Mouse (Mus musculus): ENCODE data around the gene 9230102O04Rik. TPM values are rescaled to one million over a fixed set of nuclear protein-coding genes. Genes with fewer than 3 reads are reported as not detected.

9230102O04Rik gene
- total and polyA plus RNA-seq, 3 experiments: 4.9 to 13.6 (median 5.0) TPM

DNA sequence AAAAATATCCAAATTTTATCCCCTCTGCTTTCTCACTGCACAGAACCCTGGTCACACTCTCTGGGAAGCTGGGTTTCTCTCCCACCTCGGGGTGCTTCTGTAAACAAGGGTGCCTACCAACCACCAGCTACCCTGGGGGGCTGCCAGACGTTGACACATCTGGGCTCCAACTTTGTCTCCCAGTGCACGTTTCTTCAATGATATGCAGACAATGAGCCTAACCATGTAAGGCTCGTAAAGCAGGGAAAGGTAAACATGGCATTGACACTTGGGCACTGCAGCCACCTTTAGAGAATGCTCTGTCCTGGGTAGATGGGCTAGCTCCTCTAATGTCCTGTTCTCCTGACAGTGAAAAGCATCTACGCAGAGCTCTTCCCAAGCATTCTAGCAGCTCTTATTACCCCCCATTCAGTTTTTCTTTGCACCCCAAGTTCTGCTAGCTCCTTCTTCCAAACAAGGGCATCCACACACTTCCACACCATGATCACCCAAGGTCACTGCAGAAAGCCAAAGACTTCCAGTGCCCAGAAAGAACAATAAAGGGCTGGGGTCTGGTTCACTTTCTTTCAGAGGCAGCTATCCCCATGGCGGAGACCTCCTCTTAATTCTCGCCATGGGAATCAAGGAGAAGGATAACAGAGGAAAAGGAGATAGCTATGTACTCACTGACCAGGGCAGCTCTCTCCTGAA is 2.3 kb downstream of the 9230102O04Rik start:
- Histone ChIP-seq H3K4me3 (ENCODE audit: low read depth, low read length) (peak overlapping the region; percentile 67), H3K9me3 (replicated peaks) (peaks cover 9% of the 10 kb centered on the region), H3K36me3 (replicated peaks) (peaks cover 37% of the 10 kb centered on the region), H3K4me1 (ENCODE audit: insufficient read depth, low read depth, low read length) (peaks cover 74% of the 10 kb centered on the region), H3K27me3 (ENCODE audit: insufficient read depth, low read length) (peaks cover 31% of the 10 kb centered on the region)
- no peak for DNase-seq (ENCODE audit: low spot score)
- no peak for ATAC-seq (ENCODE audit: extremely low read depth, insufficient number of reproducible peaks, low FRiP score, poor library complexity, severe bottlenecking)
- TF ChIP-seq TAL1 (conservative IDR thresholded peaks at IDR 0.05; ENCODE audit: low read depth, low read length): no peak
- TF ChIP-seq GATA2 (IDR thresholded peaks at IDR 0.05; ENCODE audit: borderline replicate concordance, low read depth, low read length): no peak
- no peak for TF ChIP-seq POLR2AphosphoS5 (IDR thresholded peaks at IDR 0.05; ENCODE audit: insufficient replicate concordance, low read depth, low read length)
- TF ChIP-seq GATA1 (IDR thresholded peaks at IDR 0.05; ENCODE audit: borderline replicate concordance, low read length): no peak

DNA sequence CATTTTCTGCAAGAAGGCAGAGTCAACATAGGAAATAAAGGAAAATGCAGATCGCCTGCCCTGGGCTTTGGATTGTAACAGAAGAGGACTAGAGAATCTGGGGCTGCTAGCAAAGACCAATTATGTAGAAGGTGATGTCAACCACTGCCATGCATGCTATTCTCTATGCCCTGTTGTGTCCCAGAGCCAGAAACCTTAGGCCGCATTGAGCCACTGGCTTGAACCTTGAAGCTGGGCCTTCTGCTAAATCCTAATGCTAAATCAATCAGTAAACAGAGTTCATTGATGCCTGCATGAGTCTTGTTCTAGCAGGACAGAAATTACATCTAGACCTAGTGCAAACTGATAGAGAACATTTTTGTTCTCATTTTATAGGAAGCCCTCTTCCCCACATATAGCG is 3.3 kb downstream of the 9230102O04Rik start:
- Histone ChIP-seq H3K36me3 (replicated peaks) (peaks cover 47% of the 10 kb centered on the region), H3K4me3 (ENCODE audit: low read depth, low read length) (no peak overlapping the region), H3K9me3 (replicated peaks) (peaks cover 9% of the 10 kb centered on the region), H3K27me3 (ENCODE audit: insufficient read depth, low read length) (peaks cover 41% of the 10 kb centered on the region), H3K4me1 (ENCODE audit: insufficient read depth, low read depth, low read length) (peaks cover 74% of the 10 kb centered on the region)
- DNase-seq (ENCODE audit: low spot score) (no peak), ATAC-seq (ENCODE audit: extremely low read depth, insufficient number of reproducible peaks, low FRiP score, poor library complexity, severe bottlenecking) (no peak)
- TF ChIP-seq TAL1 (conservative IDR thresholded peaks at IDR 0.05; ENCODE audit: low read depth, low read length) (no peak), GATA2 (IDR thresholded peaks at IDR 0.05; ENCODE audit: borderline replicate concordance, low read depth, low read length) (no peak), CTCF (IDR thresholded peaks at IDR 0.05; ENCODE audit: low read depth, low read length) (no peak), POLR2AphosphoS5 (IDR thresholded peaks at IDR 0.05; ENCODE audit: insufficient replicate concordance, low read depth, low read length) (no peak), GATA1 (IDR thresholded peaks at IDR 0.05; ENCODE audit: borderline replicate concordance, low read length) (no peak)

DNA sequence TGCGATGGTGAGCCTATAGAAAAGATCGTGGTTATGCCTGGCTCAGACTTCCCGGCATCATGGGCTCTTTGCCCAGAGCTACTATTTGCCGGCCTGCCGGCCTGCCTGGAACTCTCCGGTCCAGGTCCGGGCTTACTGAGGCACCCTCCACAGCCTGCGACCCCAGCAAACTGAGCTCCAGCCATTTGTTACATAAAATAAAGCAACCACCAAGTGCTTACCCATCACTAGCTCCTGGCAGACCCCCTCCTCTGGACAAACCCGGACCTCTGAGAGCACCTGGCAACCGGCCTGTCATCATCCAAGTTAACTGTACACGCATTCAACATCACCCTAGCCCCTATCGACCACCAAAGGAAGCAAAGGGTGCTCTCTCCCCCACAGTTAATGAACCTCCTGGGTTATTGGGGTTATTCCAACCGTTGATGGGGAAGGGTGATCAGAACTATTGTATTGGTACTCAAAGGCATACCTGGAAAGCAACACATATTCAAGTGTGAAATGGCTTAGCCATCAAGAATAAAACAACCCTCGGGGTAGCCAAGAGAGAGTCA is 4.0 kb downstream of the 9230102O04Rik start:
- DNase-seq (ENCODE audit: low spot score) (no peak), ATAC-seq (ENCODE audit: extremely low read depth, insufficient number of reproducible peaks, low FRiP score, poor library complexity, severe bottlenecking) (no peak)
- Histone ChIP-seq H3K4me1 (ENCODE audit: insufficient read depth, low read depth, low read length) (peaks cover 72% of the 10 kb centered on the region), H3K27me3 (ENCODE audit: insufficient read depth, low read length) (peaks cover 44% of the 10 kb centered on the region), H3K36me3 (replicated peaks) (peaks cover 47% of the 10 kb centered on the region), H3K9me3 (replicated peaks) (peaks cover 9% of the 10 kb centered on the region), H3K4me3 (ENCODE audit: low read depth, low read length) (no peak overlapping the region)
- TF ChIP-seq TAL1 (conservative IDR thresholded peaks at IDR 0.05; ENCODE audit: low read depth, low read length) (no peak), CTCF (IDR thresholded peaks at IDR 0.05; ENCODE audit: low read depth, low read length) (no peak), GATA2 (IDR thresholded peaks at IDR 0.05; ENCODE audit: borderline replicate concordance, low read depth, low read length) (no peak), GATA1 (IDR thresholded peaks at IDR 0.05; ENCODE audit: borderline replicate concordance, low read length) (no peak), POLR2AphosphoS5 (IDR thresholded peaks at IDR 0.05; ENCODE audit: insufficient replicate concordance, low read depth, low read length) (no peak)

DNA sequence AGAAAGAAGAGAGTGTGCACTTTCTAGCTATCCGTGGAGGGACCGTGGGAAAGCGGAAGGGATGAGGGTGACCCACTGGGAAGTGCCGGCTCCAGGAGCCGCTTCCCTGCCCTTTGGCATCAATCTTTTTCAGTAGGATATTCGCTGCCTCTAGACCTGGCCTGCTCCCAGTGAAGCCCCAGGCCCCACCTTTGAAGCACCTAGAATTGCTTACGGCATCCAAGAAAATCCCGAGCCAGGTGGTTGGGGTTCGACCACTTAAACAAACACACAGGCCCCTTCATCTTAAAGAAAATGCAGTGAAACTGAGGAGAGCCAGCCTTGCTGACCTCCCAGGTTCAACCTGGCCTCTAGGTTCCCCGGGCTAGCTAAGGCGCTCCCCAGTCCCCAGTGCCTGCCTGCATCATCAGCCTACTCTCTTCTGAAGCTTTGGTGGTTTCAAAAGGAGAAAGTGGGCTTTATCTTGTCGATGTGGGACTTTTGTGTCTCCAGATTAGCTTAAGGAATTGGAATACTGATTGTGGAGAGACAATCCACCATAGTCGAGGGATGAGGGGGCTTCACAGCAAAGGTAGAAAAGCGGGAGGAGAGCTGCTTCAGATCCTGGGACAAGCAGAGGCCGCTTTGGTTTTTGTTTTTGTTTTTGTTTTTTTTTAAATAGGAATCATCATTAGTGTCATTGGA is 4.7 kb downstream of the 9230102O04Rik start:
- Histone ChIP-seq H3K4me1 (ENCODE audit: insufficient read depth, low read depth, low read length) (peaks cover 72% of the 10 kb centered on the region), H3K4me3 (ENCODE audit: low read depth, low read length) (no peak overlapping the region), H3K36me3 (replicated peaks) (peaks cover 47% of the 10 kb centered on the region), H3K9me3 (replicated peaks) (peaks cover 9% of the 10 kb centered on the region), H3K27me3 (ENCODE audit: insufficient read depth, low read length) (peaks cover 44% of the 10 kb centered on the region)
- ATAC-seq (ENCODE audit: extremely low read depth, insufficient number of reproducible peaks, low FRiP score, poor library complexity, severe bottlenecking) (no peak), DNase-seq (ENCODE audit: low spot score) (no peak)
- TF ChIP-seq GATA1 (IDR thresholded peaks at IDR 0.05; ENCODE audit: borderline replicate concordance, low read length): no peak
- no peak for TF ChIP-seq CTCF (IDR thresholded peaks at IDR 0.05; ENCODE audit: low read depth, low read length)
- TF ChIP-seq POLR2AphosphoS5 (IDR thresholded peaks at IDR 0.05; ENCODE audit: insufficient replicate concordance, low read depth, low read length): no peak
- TF ChIP-seq TAL1 (conservative IDR thresholded peaks at IDR 0.05; ENCODE audit: low read depth, low read length): no peak
- no peak for TF ChIP-seq GATA2 (IDR thresholded peaks at IDR 0.05; ENCODE audit: borderline replicate concordance, low read depth, low read length)

DNA sequence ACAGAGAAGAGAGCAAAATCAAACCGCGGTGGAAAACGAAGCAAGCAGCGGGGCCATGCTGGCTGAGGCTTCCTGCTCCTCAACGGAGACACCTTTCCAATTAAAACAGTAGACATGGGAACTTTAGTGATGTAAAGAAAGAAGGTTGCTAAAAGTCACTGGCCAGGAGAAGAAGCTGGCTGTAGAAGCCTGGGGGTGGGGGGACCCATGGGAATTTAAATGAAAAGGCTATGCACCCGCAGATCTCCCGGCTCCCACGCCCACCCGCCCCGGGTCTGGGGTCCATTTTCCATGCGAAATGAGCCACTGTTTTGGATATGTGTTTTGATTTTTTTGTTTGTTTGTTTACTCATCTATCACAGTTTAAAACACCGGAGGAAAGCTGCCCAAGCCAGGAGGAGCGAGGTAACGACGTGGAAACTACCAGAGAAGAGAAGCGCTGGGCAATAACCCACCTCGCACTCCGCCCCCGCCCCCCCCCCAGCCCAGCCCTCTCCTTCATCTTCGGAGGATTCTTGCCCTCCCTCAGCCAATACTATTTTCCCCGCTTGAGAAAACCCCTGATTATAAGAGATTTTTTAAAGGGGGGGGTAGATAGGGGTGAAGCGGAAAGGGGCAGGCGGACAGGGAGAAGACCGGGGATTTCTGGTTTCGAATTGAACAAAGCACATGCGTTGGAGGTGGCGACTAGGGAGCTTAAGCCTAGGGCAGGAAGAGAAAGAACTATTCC is 5.4 kb downstream of the 9230102O04Rik start:
- Histone ChIP-seq H3K4me3 (ENCODE audit: low read depth, low read length) (no peak overlapping the region), H3K36me3 (replicated peaks) (peaks cover 47% of the 10 kb centered on the region), H3K4me1 (ENCODE audit: insufficient read depth, low read depth, low read length) (peaks cover 69% of the 10 kb centered on the region), H3K9me3 (replicated peaks) (peaks cover 9% of the 10 kb centered on the region), H3K27me3 (ENCODE audit: insufficient read depth, low read length) (peaks cover 44% of the 10 kb centered on the region)
- no peak for ATAC-seq (ENCODE audit: extremely low read depth, insufficient number of reproducible peaks, low FRiP score, poor library complexity, severe bottlenecking)
- no peak for DNase-seq (ENCODE audit: low spot score)
- TF ChIP-seq GATA1 (IDR thresholded peaks at IDR 0.05; ENCODE audit: borderline replicate concordance, low read length): no peak
- no peak for TF ChIP-seq TAL1 (conservative IDR thresholded peaks at IDR 0.05; ENCODE audit: low read depth, low read length)
- TF ChIP-seq GATA2 (IDR thresholded peaks at IDR 0.05; ENCODE audit: borderline replicate concordance, low read depth, low read length): no peak
